Mouse (Mus musculus) hindlimb bud, embryonic 11.5 days (tissue): ENCODE results near the gene Prkcsh.

Source experiments
- DNase-seq: peaks from one replicate; pipeline ENCODE4 v3.0.0-alpha.2; 2012; ENCODE audit warnings: low read depth, low spot score; ENCODE audit errors: extremely low spot score

Prkcsh gene

GRCm38 (mm10) chr9:22002194-22003162 is at the start of gene Prkcsh, which contains the start of gene Ccdc151:
Gene Prkcsh (plus strand): TSS chr9:22002806.
Gene Ccdc151 (minus strand): TSS chr9:22002634.
- peak; percentile 98 for DNase-seq

DNA sequence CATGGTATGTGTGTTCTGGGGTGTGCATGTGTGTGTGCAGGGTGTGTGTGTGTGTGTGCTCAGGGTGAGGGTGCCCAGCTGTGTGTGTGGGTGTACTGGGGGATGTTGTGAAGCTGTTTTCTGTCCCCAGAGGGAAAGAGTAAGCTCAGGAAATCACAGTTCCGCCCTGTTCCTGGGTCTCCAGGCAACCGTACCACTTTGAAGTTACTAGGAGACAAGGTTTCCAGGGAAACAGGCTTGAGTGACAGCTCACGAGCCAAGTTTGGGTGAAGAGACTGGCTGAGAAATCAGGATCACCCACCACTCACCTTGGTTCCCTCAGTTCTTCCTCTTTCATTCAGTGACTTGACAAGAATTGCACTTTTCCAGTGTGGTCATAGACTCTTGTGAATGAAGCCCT is 49.0 kb upstream of the Prkcsh start:
- DNase-seq, result no peak

GRCm38 (mm10) chr9:21954635-21955034 is 48.0 kb upstream of the Prkcsh start:
- no peak for DNase-seq

- DNase-seq, result no peak
Observed at GRCm38 (mm10) chr9:21955225-21955569, 47.4 kb upstream of the Prkcsh start.

DNA sequence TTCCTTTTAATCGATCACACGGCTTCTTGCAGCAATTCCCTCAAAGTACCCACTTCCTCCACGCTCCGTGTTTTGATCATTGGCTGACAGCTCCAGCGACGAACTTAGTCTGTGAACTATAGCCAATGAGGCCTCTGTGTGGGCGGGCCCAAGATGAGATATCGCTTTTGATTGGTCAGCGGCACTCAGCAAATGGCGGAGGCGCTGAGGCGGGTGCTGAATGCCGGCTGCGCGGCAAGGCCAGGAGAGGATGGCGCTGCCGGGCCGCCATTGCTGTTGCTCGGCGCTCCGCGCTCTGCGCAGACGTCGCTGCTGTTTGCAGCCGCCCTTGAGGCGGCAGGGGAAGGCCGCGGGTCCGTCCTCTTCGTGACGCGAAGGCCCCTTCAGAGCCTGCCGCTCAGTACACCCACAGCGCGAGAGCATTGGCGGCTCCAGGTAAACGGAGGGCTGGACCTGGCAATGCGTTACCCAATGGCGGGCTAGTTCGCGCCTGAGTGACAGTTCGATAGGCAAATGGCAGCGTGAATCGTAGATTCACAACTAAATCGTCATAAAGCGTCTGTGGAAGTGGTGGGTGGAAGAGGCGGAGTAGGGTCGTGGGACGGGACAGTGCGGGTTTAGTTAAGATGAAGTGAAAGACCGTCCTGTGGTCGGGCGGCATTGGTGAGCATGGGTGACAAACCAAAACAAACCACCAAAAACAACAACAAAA is 46.9 kb upstream of the Prkcsh start, which contains the start of gene Swsap1:
Gene Swsap1, plus strand, starts transcription at position 186 of the 712 bp plus-strand sequence.
- peak; percentile 94 for DNase-seq

GRCm38 (mm10) chr9:21958372-21958771 is 44.2 kb upstream of the Prkcsh start:
- no peak for DNase-seq

DNA sequence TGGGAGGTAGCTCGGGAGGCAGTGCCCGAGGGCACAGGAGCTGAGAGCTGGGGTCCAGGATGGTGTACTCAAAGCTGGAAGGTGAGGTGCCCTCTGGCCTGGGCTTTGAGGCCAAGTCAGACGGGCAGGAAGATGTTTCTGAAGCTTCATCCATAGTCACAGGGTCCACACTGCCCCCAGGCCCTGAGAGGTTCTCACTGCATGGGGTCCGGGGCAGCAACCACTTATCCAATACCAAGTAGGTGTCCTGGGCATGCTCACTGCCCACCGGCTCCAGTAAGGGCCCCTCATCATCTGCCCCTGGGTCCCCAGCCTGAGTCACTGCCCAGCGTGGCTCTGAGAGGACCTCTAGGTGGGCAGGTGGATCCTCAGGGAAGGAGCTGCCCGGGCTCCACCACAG is 43.4 kb upstream of the Prkcsh start:
- no peak for DNase-seq

- no peak for DNase-seq
Observed at GRCm38 (mm10) chr9:21960135-21960534, 42.5 kb upstream of the Prkcsh start.

GRCm38 (mm10) chr9:21960558-21961208 is 41.9 kb upstream of the Prkcsh start:
- DNase-seq, result no peak

- no peak for DNase-seq
Observed at GRCm38 (mm10) chr9:21961366-21961980, 41.1 kb upstream of the Prkcsh start.

DNA sequence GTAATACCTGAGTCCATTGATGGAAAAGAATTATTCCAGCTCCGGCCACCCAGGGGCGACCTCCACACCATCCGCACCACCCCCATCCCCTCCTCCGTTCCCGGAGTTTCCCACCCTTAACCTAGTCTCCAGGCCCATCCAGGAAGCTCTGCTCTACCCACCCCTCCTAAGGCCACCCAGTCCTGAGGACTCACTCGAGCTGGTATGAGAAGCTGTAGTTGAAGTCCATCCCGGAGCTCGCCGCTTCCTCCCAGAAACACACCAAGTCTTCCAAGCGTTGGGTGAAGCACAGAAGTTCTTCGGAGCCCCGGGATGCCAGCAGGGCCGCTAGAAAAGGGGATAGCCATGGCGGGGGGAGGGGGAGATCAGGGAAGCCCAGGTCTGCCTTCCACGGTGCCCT is 40.6 kb upstream of the Prkcsh start:
- DNase-seq, result no peak

- no peak for DNase-seq
Observed at GRCm38 (mm10) chr9:21962416-21963059, 40.1 kb upstream of the Prkcsh start.

- DNase-seq, result no peak
Observed at GRCm38 (mm10) chr9:21963417-21963816, 39.2 kb upstream of the Prkcsh start, which contains the start of gene Epor. Gene Epor (minus strand): TSS chr9:21963506.

- no peak for DNase-seq
Observed at GRCm38 (mm10) chr9:21968883-21969282, 33.7 kb upstream of the Prkcsh start.

DNA sequence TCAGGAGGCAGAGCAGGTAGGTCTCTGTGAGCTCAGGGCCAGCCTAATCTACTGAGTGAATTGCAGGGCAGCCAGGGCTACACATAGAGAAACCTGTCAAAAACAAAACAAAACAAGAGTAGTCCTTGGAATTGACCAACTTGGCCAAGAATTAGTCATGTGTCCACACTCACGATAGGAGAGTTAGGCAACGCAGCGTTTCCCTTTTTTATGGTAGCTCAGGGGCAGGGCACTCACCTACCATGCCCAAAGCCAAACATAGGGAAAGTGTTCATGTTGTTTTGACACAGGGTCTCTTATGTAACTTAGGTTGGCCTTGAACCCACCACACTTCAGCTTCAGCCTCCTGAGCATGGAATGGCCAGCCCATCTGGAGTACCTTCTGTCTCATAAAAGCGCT is 33.3 kb upstream of the Prkcsh start:
- no peak for DNase-seq

GRCm38 (mm10) chr9:21976626-21977175 is 25.9 kb upstream of the Prkcsh start:
- DNase-seq, result no peak

- no peak for DNase-seq
Observed at GRCm38 (mm10) chr9:21977331-21977730, 25.3 kb upstream of the Prkcsh start.

GRCm38 (mm10) chr9:21977972-21978371 is 24.6 kb upstream of the Prkcsh start:
- no peak for DNase-seq

DNA sequence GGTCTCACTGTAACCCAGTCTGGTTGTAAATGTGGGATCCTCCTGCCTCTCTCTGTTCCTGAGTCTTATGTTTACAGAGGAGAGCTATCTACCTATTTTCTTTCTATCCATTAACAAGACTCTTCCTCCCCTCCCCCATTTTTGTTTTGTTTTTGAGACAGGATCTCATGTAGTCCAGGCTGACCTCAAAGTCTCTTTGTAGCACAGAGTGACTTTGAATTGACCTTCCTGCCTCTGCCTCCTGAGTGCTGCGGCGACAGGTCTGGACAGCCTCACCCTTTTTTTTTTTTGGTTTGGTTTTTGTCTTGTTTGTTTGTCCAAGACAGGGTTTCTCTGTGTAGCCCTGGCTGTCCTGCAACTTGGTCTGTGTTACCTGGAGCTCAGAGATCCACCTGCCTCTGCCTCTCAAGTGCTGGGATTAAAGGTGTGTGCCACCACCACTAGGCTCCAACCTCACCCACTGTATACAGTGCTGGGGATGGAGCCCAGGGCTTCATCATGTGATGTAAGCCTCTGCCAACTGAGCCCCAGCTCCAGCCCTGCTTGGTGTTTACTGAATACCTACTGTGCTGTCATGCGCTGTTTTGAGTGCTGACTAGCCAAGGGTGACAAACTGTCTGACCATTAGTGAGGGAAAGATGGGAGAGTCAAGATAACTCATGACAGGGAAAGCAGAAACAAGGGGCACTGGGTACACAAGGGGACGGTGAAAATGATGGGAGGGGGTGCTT is 24.0 kb upstream of the Prkcsh start:
- DNase-seq, result no peak
